Comparison of ENCODE assay signal across 25 mouse cellular contexts in genomic region chr3:50940656-50941055, GRCm38 (mm10).
DNase-seq lines count a peak whose midpoint lies in the region; ATAC-seq lines count a peak whose summit lies in the region.
"Had no signal": no experiment of that assay in that cellular context is flagged by ENCODE, and none has a peak within 500 bp of the region (broad histone marks: within the 10 kb centered on the region; RNA-seq: fewer than 3 reads in every experiment).

No protein-coding gene starts in this region.

- no peaks in the 10 kb centered on the region for H3K9me3 ChIP-seq in hindbrain, embryonic 15.5 days
- no peaks in the 10 kb centered on the region for H3K9me3 ChIP-seq in hindbrain, embryonic 12.5 days (replicated peaks)
- no peaks in the 10 kb centered on the region for H3K9me3 ChIP-seq in midbrain, embryonic 14.5 days (ENCODE audit: control insufficient read depth, low read length)
- no peaks in the 10 kb centered on the region for H3K9me3 ChIP-seq in midbrain, embryonic 13.5 days
- no peaks in the 10 kb centered on the region for H3K9me3 ChIP-seq in neural tube, embryonic 13.5 days
- H3K9me3 ChIP-seq: embryonic facial prominence, embryonic 10.5 days; embryonic facial prominence, embryonic 12.5 days; forebrain, embryonic 13.5 days; G1E had no signal

- no peaks in the 10 kb centered on the region; the same call in 1 of the 2 replicates for H3K4me1 ChIP-seq in hindbrain, embryonic 15.5 days (replicated peaks)
- H3K4me1 ChIP-seq in hindbrain, embryonic 12.5 days, result no peaks in the 10 kb centered on the region
- no peaks in the 10 kb centered on the region for H3K4me1 ChIP-seq in midbrain, embryonic 14.5 days (ENCODE audit: control insufficient read depth, insufficient read depth, low read length)
- no peaks in the 10 kb centered on the region for H3K4me1 ChIP-seq in midbrain, embryonic 13.5 days (replicated peaks)
- peaks cover 16% of the 10 kb centered on the region for H3K4me1 ChIP-seq in neural tube, embryonic 13.5 days (replicated peaks)
- H3K4me1 ChIP-seq: embryonic facial prominence, embryonic 12.5 days had no signal

- WGBS in hindbrain, embryonic 15.5 days, result 60% methylated on average over 3 of the region's 3 CpGs
- WGBS in hindbrain, embryonic 12.5 days, result 72% methylated on average over 3 of the region's 3 CpGs
- WGBS in midbrain, embryonic 14.5 days, result 83% methylated on average over 3 of the region's 3 CpGs
- 82% methylated on average over 3 of the region's 3 CpGs for WGBS in midbrain, embryonic 13.5 days
- WGBS in neural tube, embryonic 13.5 days, result 59% methylated on average over 3 of the region's 3 CpGs

- H3K4me2 ChIP-seq in hindbrain, embryonic 15.5 days, result no peak overlapping the region
- H3K4me2 ChIP-seq in hindbrain, embryonic 12.5 days (replicated peaks), result no peak overlapping the region
- no peak overlapping the region for H3K4me2 ChIP-seq in midbrain, embryonic 14.5 days (ENCODE audit: low read length)
- H3K4me2 ChIP-seq in midbrain, embryonic 13.5 days (replicated peaks), result no peak overlapping the region
- H3K4me2 ChIP-seq in neural tube, embryonic 13.5 days, result no peak overlapping the region
- H3K4me2 ChIP-seq: embryonic facial prominence, embryonic 12.5 days; forebrain, embryonic 13.5 days had no signal

- no peaks in the 10 kb centered on the region for H3K27me3 ChIP-seq in hindbrain, embryonic 15.5 days
- no peaks in the 10 kb centered on the region for H3K27me3 ChIP-seq in hindbrain, embryonic 12.5 days
- no peaks in the 10 kb centered on the region for H3K27me3 ChIP-seq in midbrain, embryonic 14.5 days (ENCODE audit: control insufficient read depth, insufficient read depth, low read length)
- H3K27me3 ChIP-seq in midbrain, embryonic 13.5 days, result no peaks in the 10 kb centered on the region
- H3K27me3 ChIP-seq in neural tube, embryonic 13.5 days, result no peaks in the 10 kb centered on the region
- H3K27me3 ChIP-seq: CH12.LX; embryonic facial prominence, embryonic 12.5 days; forebrain, embryonic 13.5 days had no signal

- peak; percentile 74 for DNase-seq in heart, adult 11 months
- no peak for DNase-seq in heart, adult 9 months (ENCODE audit: low spot score in 2 of 2)
- no peak for DNase-seq in midbrain, embryonic 14.5 days
- no peak for DNase-seq in neural tube, embryonic 10.5 days (ENCODE audit: extremely low spot score, low spot score)
- DNase-seq: adrenal gland, adult 8-10 months; adrenal gland, postnatal 14 days; adrenal gland, postnatal 36 days; B cell, adult 2 months; cerebellum, adult 11-12 months; cerebellum, adult 2 months; cerebellum, adult 9-10 months; cerebellum, postnatal 10 days; cerebellum, postnatal 25 days had no signal

- H3K9ac ChIP-seq in hindbrain, embryonic 15.5 days, result no peak overlapping the region
- no peak overlapping the region for H3K9ac ChIP-seq in hindbrain, embryonic 12.5 days
- H3K9ac ChIP-seq in midbrain, embryonic 14.5 days (replicated peaks; ENCODE audit: low read length), result no peak overlapping the region
- H3K9ac ChIP-seq in midbrain, embryonic 13.5 days (replicated peaks), result no peak overlapping the region
- no peak overlapping the region for H3K9ac ChIP-seq in neural tube, embryonic 13.5 days
- H3K9ac ChIP-seq: embryonic facial prominence, embryonic 12.5 days; forebrain, embryonic 13.5 days had no signal

- no peaks in the 10 kb centered on the region for H3K36me3 ChIP-seq in hindbrain, embryonic 15.5 days
- no peaks in the 10 kb centered on the region for H3K36me3 ChIP-seq in hindbrain, embryonic 12.5 days
- no peaks in the 10 kb centered on the region for H3K36me3 ChIP-seq in midbrain, embryonic 14.5 days (ENCODE audit: control insufficient read depth, insufficient read depth, low read length)
- no peaks in the 10 kb centered on the region for H3K36me3 ChIP-seq in midbrain, embryonic 13.5 days
- no peaks in the 10 kb centered on the region for H3K36me3 ChIP-seq in neural tube, embryonic 13.5 days
- H3K36me3 ChIP-seq: embryonic facial prominence, embryonic 10.5 days; embryonic facial prominence, embryonic 12.5 days; G1E had no signal

- H3K4me3 ChIP-seq in hindbrain, embryonic 15.5 days, result no peak overlapping the region
- no peak overlapping the region for H3K4me3 ChIP-seq in hindbrain, embryonic 12.5 days
- H3K4me3 ChIP-seq in midbrain, embryonic 14.5 days (replicated peaks; ENCODE audit: low read depth, low read length), result no peak overlapping the region
- no peak overlapping the region for H3K4me3 ChIP-seq in midbrain, embryonic 13.5 days (replicated peaks)
- H3K4me3 ChIP-seq in neural tube, embryonic 13.5 days, result no peak overlapping the region
- H3K4me3 ChIP-seq: embryonic facial prominence, embryonic 10.5 days; embryonic facial prominence, embryonic 12.5 days; forebrain, embryonic 13.5 days had no signal

- 0 out of 2 replicates have a peak overlapping the region, but pooled peaks have one; percentile 45 for H3K27ac ChIP-seq in hindbrain, embryonic 15.5 days (replicated peaks)
- H3K27ac ChIP-seq in hindbrain, embryonic 12.5 days, result no peak overlapping the region
- peak overlapping the region; percentile 17; the same call in 1 of the 2 replicates for H3K27ac ChIP-seq in midbrain, embryonic 14.5 days (replicated peaks; ENCODE audit: low read depth, low read length)
- no peak overlapping the region; the same call in 1 of the 2 replicates for H3K27ac ChIP-seq in midbrain, embryonic 13.5 days
- peak overlapping the region; percentile 42 for H3K27ac ChIP-seq in neural tube, embryonic 13.5 days (replicated peaks)
- H3K27ac ChIP-seq: embryonic facial prominence, embryonic 10.5 days; embryonic facial prominence, embryonic 12.5 days; forebrain, embryonic 13.5 days had no signal

- no peak for ATAC-seq in hindbrain, embryonic 15.5 days (ENCODE audit: low FRiP score, low read depth)
- ATAC-seq in hindbrain, embryonic 12.5 days (ENCODE audit: low FRiP score), result no peak
- ATAC-seq in midbrain, embryonic 14.5 days (ENCODE audit: low FRiP score, low TSS enrichment), result no peak
- no peak for ATAC-seq in midbrain, embryonic 13.5 days
- no peak for ATAC-seq in neural tube, embryonic 13.5 days (ENCODE audit: low read depth)
- ATAC-seq: activated CD4-positive, CD25-positive, alpha-beta regulatory T cell, adult 4 months; CD4-positive, CD25-positive, alpha-beta regulatory T cell, adult 4 months; forebrain, embryonic 13.5 days; Patski had no signal

Comparison
In these comparisons a context has a peak if more than half of its experiments do, and no peak if none do; other contexts are left out.
1. H3K27ac ChIP-seq: peak in hindbrain, embryonic 15.5 days (single experiment), midbrain, embryonic 14.5 days (single experiment) and neural tube, embryonic 13.5 days (single experiment); none in hindbrain, embryonic 12.5 days (single experiment) and midbrain, embryonic 13.5 days (single experiment).